Mouse (Mus musculus): Measurements from ENCODE around the gene Ccdc170.
A peak's percentile ranks its signal among the peaks of the same experiment; 100 is the strongest.

Ccdc170 gene

GRCm38 (mm10) chr10:4523078-4523477 is 40.8 kb downstream of the Ccdc170 start:
- DNase-seq, result no peak

- DNase-seq, result no peak
Observed at GRCm38 (mm10) chr10:4528043-4528442, 45.7 kb downstream of the Ccdc170 start.

GRCm38 (mm10) chr10:4530638-4531235 is 48.4 kb downstream of the Ccdc170 start:
- peak; percentile 61 for DNase-seq

- no peak for DNase-seq
Observed at GRCm38 (mm10) chr10:4531933-4532332, 49.6 kb downstream of the Ccdc170 start.

GRCm38 (mm10) chr10:4532731-4533130 is 50.4 kb downstream of the Ccdc170 start:
- no peak for DNase-seq

- DNase-seq, result peak; percentile 40
Observed at GRCm38 (mm10) chr10:4533873-4534272, 51.6 kb downstream of the Ccdc170 start.

- no peak for DNase-seq
Observed at GRCm38 (mm10) chr10:4545550-4545949, 63.2 kb downstream of the Ccdc170 start.

GRCm38 (mm10) chr10:4553442-4554119 is 71.3 kb downstream of the Ccdc170 start:
- peak; percentile 47 for DNase-seq

- DNase-seq, result no peak
Observed at GRCm38 (mm10) chr10:4556842-4557377, 74.6 kb downstream of the Ccdc170 start.

- DNase-seq, result no peak
Observed at GRCm38 (mm10) chr10:4559132-4559531, 76.8 kb downstream of the Ccdc170 start.

- no peak for DNase-seq
Observed at GRCm38 (mm10) chr10:4565148-4565547, 82.8 kb downstream of the Ccdc170 start.

- no peak for DNase-seq
Observed at GRCm38 (mm10) chr10:4570778-4571177, 88.5 kb downstream of the Ccdc170 start.

- no peak for DNase-seq
Observed at GRCm38 (mm10) chr10:4571304-4571703, 89.0 kb downstream of the Ccdc170 start.

- DNase-seq, result no peak
Observed at GRCm38 (mm10) chr10:4581905-4582304, 99.6 kb downstream of the Ccdc170 start.

- DNase-seq, result no peak
Observed at GRCm38 (mm10) chr10:4586691-4587090, 104.4 kb downstream of the Ccdc170 start.

- no peak for DNase-seq
Observed at GRCm38 (mm10) chr10:4589576-4589975, 107.3 kb downstream of the Ccdc170 start.

- no peak for DNase-seq
Observed at GRCm38 (mm10) chr10:4590956-4591355, 108.7 kb downstream of the Ccdc170 start.

- DNase-seq, result no peak
Observed at GRCm38 (mm10) chr10:4593828-4594227, 111.5 kb downstream of the Ccdc170 start.

- no peak for DNase-seq
Observed at GRCm38 (mm10) chr10:4597211-4597610, 114.9 kb downstream of the Ccdc170 start.

- peak; percentile 60 for DNase-seq
Observed at GRCm38 (mm10) chr10:4598244-4598842, 116.0 kb downstream of the Ccdc170 start.

- no peak for DNase-seq
Observed at GRCm38 (mm10) chr10:4598916-4599315, 116.6 kb downstream of the Ccdc170 start.

GRCm38 (mm10) chr10:4599591-4599990 is 117.3 kb downstream of the Ccdc170 start:
- DNase-seq, result no peak

- no peak for DNase-seq
Observed at GRCm38 (mm10) chr10:4600796-4601474, 118.6 kb downstream of the Ccdc170 start.
